Mouse (Mus musculus): ENCODE data around the gene Rapgef5. TPM values are rescaled to one million over a fixed set of nuclear protein-coding genes. Genes with fewer than 3 reads are reported as not detected.

Rapgef5 gene
- polyA plus RNA-seq, 1 experiment from 2014 or later, result 10.4 TPM

DNA sequence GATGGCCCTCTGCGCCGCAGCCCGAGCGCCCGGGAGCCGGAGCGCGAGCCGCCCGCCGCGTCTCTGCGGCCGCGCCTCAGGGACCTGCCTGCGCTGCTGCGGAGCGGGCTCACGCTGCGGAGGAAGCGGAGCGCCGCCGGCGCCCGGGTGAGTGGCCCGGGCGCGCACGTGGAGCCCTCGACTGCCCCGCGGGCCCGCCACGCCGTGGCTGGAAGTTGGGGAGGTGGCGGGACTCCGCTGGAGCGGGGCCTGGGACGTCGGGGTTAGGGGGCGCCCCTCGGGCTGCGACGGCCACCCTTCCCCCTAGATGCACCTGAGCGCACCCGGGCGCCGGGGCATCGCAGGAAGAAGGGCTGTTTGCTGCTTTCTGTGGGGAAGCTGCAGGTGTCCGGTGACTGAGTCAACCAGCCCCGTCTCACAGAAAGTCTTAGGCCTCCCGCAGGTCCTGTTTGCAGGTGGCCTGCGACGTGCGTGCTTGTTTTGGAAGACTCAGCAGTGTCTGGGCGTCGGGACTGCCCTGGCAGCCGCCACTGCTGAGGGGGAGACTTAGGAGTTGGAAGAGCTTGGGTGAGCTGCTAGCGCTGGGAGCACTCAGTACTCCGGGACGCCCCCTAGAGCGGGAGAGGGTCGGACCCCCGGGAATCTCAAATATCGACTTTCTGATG, 17.9 kb downstream of the Rapgef5 start:
- Histone ChIP-seq H3K9me3 (no peaks in the 10 kb centered on the region), H3K9ac (peak overlapping the region; percentile 41), H3K4me2 (peak overlapping the region; percentile 94), H3K4me3 (replicated peaks) (peak overlapping the region; percentile 70), H3K27ac (peak overlapping the region; percentile 78), H3K36me3 (no peaks in the 10 kb centered on the region), H3K27me3 (replicated peaks) (peaks cover 25% of the 10 kb centered on the region), H3K4me1 (no peaks in the 10 kb centered on the region; the same call in 1 of the 2 replicates)
- under 1% methylated on average over 57 of the region's 66 CpGs for whole genome bisulfite sequencing
- peak; percentile 76 for ATAC-seq (ENCODE audit: insufficient read depth, low FRiP score, low read depth)

DNA sequence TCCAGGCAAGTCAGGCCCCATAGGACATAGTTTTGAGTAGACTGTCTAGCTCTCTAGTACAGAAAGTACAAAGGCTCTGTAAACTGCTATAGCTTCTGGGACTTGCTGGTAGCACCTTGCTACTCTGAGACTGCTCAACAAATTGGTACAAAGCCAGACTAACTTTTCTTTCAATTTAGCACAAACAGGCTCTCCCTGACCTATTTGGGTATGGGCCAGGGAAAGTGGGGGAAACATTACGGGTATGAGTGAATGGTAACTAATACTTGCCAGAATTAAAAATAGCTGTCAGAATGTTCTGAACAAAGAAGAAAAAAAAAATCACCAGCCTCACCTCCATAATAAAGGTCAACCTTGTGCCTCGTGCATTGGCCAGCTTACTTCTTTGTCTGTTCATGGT, 24.1 kb downstream of the Rapgef5 start:
- Histone ChIP-seq H3K27me3 (replicated peaks) (0 out of 2 replicates have a peak, but pooled peaks cover 3% of the 10 kb centered on the region), H3K4me3 (replicated peaks) (no peak overlapping the region), H3K36me3 (no peaks in the 10 kb centered on the region), H3K4me2 (no peak overlapping the region), H3K9me3 (no peaks in the 10 kb centered on the region), H3K27ac (no peak overlapping the region), H3K4me1 (no peaks in the 10 kb centered on the region; the same call in 1 of the 2 replicates), H3K9ac (no peak overlapping the region)
- WGBS, result 47% methylated on average over 2 of the region's 2 CpGs
- ATAC-seq (ENCODE audit: insufficient read depth, low FRiP score, low read depth), result no peak

DNA sequence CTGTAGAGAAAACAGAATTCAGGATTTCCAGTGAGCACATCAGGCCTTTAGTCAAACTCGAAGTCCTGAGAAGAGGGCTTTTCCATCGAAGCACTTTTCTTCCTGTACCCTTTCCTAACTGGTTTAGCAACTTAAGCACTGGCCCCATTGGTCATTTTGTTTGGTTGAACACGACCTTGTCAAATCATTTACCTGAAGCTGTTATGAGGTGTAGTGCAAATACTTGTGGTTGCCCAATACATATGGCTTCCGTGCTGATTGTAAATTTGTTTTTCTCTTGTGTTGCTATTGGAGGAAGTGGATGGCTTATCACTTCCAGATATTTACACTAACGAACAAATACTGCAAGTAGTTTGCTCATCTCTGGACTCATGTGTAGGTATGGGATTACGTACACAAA, 29.0 kb downstream of the Rapgef5 start:
- 60% methylated on average over 6 of the region's 6 CpGs for WGBS
- H3K27me3 ChIP-seq (replicated peaks), result no peaks in the 10 kb centered on the region
- H3K27ac ChIP-seq, result peak overlapping the region; percentile 61; the same call in 1 of the 2 replicates
- peak; percentile 91 for ATAC-seq (ENCODE audit: insufficient read depth, low FRiP score, low read depth)
- no peak overlapping the region for H3K9ac ChIP-seq
- H3K36me3 ChIP-seq, result no peaks in the 10 kb centered on the region
- no peak overlapping the region for H3K4me3 ChIP-seq (replicated peaks)
- no peaks in the 10 kb centered on the region for H3K9me3 ChIP-seq
- H3K4me2 ChIP-seq, result peak overlapping the region; percentile 6; the same call in 1 of the 2 replicates
- no peaks in the 10 kb centered on the region for H3K4me1 ChIP-seq

DNA sequence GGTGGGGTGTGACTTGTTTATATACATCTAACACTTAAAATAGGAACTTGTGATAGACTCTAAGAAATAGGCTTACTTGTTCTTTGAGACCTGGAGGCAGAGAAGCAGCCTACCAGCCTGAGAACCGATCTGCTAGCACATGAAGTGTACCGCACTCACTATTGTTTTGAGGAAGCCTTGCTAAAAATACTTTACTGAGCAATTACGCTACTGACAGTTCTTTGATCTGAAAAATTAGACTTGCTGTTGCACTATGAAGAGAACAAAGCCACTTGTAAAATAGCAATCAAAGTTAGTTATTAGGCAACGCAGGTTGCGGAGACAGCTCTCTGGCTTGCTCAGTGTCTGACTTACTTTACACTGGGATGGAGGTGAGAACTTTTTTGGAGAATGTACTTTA, 37.1 kb downstream of the Rapgef5 start:
- ATAC-seq (ENCODE audit: insufficient read depth, low FRiP score, low read depth), result no peak
- Histone ChIP-seq H3K9me3 (no peaks in the 10 kb centered on the region), H3K4me1 (no peaks in the 10 kb centered on the region), H3K4me3 (replicated peaks) (no peak overlapping the region), H3K27me3 (replicated peaks) (no peaks in the 10 kb centered on the region), H3K27ac (no peak overlapping the region), H3K9ac (no peak overlapping the region), H3K4me2 (no peak overlapping the region), H3K36me3 (no peaks in the 10 kb centered on the region)
- WGBS, result 86% methylated on average over 5 of the region's 5 CpGs

DNA sequence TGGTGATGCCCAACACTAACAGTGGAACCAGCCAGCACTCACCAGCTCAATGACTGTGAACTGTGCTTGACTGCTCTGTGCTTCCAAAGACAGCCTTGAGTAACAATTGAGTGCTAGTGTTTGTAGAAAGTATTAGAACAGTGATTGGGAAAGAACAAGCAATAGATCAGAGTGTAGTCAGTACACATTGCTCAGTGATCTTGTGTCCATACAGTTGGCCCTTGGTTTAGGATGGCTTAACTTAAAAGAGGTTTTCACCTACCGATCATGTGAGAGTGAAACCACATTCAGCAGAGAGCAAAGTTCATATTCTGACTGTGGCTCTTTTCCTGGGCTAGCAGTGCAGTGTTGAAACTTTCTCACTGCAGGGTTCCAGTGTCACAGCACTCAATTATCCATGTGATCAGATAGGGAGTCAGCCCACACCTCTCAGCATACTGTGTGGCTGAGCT, 38.4 kb downstream of the Rapgef5 start:
- Histone ChIP-seq H3K9ac (no peak overlapping the region), H3K4me3 (replicated peaks) (no peak overlapping the region), H3K9me3 (no peaks in the 10 kb centered on the region), H3K4me2 (no peak overlapping the region), H3K27ac (no peak overlapping the region), H3K36me3 (no peaks in the 10 kb centered on the region), H3K4me1 (no peaks in the 10 kb centered on the region), H3K27me3 (replicated peaks) (no peaks in the 10 kb centered on the region)
- 79% methylated on average over 1 of the region's 1 CpGs for whole genome bisulfite sequencing
- ATAC-seq (ENCODE audit: insufficient read depth, low FRiP score, low read depth), result peak; percentile 47; the same call in 1 of the 2 replicates

DNA sequence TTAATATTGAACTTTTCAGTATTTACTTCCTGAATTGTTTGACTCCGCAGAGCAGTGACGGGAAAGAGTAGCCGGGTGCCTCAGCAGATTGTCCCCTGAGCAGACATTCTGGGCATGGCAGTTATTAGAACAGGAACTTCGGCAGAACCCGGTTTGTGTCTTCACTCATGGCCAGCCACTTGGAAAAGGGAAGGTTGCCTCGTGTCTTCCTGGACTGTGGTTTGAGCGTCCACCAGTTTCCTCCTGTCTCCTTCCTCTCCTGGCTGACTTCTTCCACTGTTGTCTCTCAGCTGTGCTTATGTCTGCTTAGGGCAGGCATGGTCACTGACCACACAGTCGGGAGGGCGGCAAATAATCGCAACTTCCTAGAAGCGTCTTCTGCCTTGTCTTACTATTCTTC, 44.2 kb downstream of the Rapgef5 start:
- no peak overlapping the region for H3K4me2 ChIP-seq
- no peaks in the 10 kb centered on the region for H3K27me3 ChIP-seq (replicated peaks)
- no peak overlapping the region for H3K9ac ChIP-seq
- peak overlapping the region; percentile 40; the same call in 1 of the 2 replicates for H3K27ac ChIP-seq
- no peaks in the 10 kb centered on the region for H3K9me3 ChIP-seq
- peak; percentile 22; the same call in 1 of the 2 replicates for ATAC-seq (ENCODE audit: insufficient read depth, low FRiP score, low read depth)
- H3K4me1 ChIP-seq, result no peaks in the 10 kb centered on the region
- WGBS, result 67% methylated on average over 11 of the region's 11 CpGs
- no peaks in the 10 kb centered on the region for H3K36me3 ChIP-seq
- no peak overlapping the region for H3K4me3 ChIP-seq (replicated peaks)

DNA sequence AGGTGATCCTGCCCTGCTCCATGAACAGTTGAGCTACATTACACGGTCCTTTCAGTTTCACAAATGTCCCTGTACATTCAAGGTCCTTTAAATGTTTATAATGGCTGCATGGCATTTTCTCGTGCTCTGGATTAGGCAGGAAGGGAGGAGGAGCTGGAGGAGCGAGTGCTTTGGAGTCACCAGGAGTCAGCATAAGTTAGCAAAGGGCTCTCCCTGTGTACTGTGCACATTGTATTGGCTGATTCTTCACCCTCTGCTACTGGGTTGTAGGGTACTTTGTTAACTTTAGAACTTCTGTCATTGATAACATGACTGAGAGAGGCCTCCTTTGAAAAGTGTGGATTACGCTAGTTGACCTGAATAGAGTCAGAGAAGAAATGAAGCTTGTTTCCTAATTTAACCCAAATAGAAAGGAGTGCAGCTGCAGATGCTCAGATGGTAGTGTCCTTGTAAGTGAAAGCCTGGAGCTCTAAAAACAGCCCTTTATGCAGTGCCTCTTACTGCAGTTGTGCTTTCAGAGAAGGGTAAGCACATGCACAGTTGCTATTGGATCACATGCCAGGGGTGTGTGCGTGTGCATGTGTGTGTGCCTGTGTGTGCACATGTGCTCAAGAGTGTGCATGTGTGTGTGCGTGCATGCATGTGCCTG, 45.3 kb downstream of the Rapgef5 start:
- Histone ChIP-seq H3K27me3 (replicated peaks) (no peaks in the 10 kb centered on the region), H3K9ac (no peak overlapping the region), H3K27ac (no peak overlapping the region), H3K9me3 (no peaks in the 10 kb centered on the region), H3K4me2 (no peak overlapping the region), H3K4me1 (no peaks in the 10 kb centered on the region), H3K4me3 (replicated peaks) (no peak overlapping the region), H3K36me3 (no peaks in the 10 kb centered on the region)
- 66% methylated on average over 6 of the region's 6 CpGs for WGBS
- no peak for ATAC-seq (ENCODE audit: insufficient read depth, low FRiP score, low read depth)

DNA sequence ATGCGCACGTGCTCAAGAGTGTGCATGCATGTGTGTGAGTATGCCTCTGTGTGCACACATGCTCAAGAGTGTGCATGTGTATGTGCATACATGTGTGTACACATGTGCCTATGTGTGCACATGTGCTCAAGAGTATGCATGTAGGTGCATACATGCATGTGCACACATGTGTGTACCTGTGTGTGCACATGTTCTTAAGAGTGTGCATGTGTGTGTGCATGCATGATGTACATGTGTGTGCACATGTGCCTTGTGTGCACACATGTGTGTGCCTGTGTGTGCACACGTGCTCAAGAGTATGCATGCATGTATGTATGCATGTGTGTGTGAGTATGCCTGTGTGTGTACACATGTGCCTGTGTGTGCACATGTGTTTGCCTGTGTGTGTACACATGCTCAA, 45.8 kb downstream of the Rapgef5 start:
- H3K4me2 ChIP-seq, result no peak overlapping the region
- no peaks in the 10 kb centered on the region for H3K27me3 ChIP-seq (replicated peaks)
- no peaks in the 10 kb centered on the region for H3K9me3 ChIP-seq
- 92% methylated on average over 3 of the region's 3 CpGs for WGBS
- H3K36me3 ChIP-seq, result no peaks in the 10 kb centered on the region
- no peaks in the 10 kb centered on the region for H3K4me1 ChIP-seq
- ATAC-seq (ENCODE audit: insufficient read depth, low FRiP score, low read depth), result no peak
- H3K4me3 ChIP-seq (replicated peaks), result no peak overlapping the region
- no peak overlapping the region for H3K27ac ChIP-seq
- no peak overlapping the region for H3K9ac ChIP-seq

DNA sequence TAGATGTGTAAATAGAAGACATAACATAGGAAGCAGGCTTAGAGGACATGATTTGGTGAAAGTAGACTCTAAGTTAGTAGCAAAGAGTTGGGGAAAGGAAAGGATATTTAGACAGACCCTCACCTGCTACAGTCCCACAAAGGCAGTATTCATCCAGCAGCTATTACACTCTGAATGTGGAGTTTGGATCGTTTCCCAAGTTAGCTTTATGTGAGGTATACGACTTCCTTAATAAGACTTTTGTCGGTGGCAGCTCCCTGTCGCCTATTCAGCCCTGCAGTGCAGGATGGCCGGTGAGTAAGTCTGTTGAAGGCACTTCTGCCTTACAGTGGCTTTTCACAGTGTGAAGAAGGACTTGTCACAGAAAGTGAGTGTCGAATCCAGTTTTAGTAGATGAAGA, 47.6 kb downstream of the Rapgef5 start:
- WGBS, result 65% methylated on average over 6 of the region's 6 CpGs

DNA sequence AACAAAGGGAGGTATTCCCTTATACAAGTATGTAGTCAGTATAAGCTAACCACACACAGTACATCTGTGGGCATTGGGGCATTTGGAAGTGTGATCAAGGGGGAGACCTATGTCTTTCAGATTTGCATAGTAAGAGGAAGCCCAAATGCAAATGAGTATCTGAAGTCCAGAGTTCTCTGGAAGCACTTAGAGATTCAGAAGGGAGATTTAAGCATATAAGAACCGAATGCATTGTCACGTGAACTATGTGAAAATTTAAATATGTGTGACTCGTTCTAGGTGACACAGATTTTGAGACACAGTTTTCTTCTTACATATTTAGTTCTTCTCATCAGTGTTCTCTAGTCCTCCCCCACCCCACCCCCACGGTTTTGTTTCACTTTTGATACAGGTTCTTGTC, 50.0 kb downstream of the Rapgef5 start:
- no peak overlapping the region for H3K9ac ChIP-seq
- ATAC-seq (ENCODE audit: insufficient read depth, low FRiP score, low read depth), result no peak
- H3K27ac ChIP-seq, result no peak overlapping the region
- H3K4me1 ChIP-seq, result no peaks in the 10 kb centered on the region
- no peaks in the 10 kb centered on the region for H3K27me3 ChIP-seq (replicated peaks)
- WGBS, result 84% methylated on average over 4 of the region's 4 CpGs
- no peak overlapping the region for H3K4me3 ChIP-seq (replicated peaks)
- no peaks in the 10 kb centered on the region for H3K9me3 ChIP-seq
- H3K36me3 ChIP-seq, result no peaks in the 10 kb centered on the region
- no peak overlapping the region for H3K4me2 ChIP-seq

More for the DNA sequence above, 47.6 kb downstream of the Rapgef5 start:
- no peaks in the 10 kb centered on the region for H3K9me3 ChIP-seq
- ATAC-seq (ENCODE audit: insufficient read depth, low FRiP score, low read depth), result no peak
- no peaks in the 10 kb centered on the region for H3K27me3 ChIP-seq (replicated peaks)
- H3K36me3 ChIP-seq, result no peaks in the 10 kb centered on the region
- H3K4me1 ChIP-seq, result no peaks in the 10 kb centered on the region
- H3K9ac ChIP-seq, result no peak overlapping the region
- H3K4me3 ChIP-seq (replicated peaks), result no peak overlapping the region
- H3K4me2 ChIP-seq, result no peak overlapping the region
- H3K27ac ChIP-seq, result no peak overlapping the region

DNA sequence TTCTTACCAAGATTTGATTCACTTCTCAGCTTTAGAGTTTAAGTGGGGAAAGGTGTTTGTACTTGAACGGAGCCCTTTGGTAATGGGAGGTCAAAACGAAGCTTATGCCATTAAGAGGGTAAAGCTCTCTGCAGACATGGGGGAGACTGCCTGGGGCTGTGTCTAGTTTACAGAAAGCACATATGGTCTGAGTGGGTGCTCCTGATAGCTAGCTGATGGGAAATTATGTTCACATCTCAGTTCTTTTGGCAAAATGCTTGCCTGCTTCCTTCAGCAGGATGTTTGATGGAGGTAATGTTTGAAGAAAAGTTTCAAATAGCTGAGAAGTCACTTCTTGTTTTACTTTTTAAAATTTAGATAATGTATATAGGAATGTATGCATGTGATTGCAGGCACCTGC, 53.4 kb downstream of the Rapgef5 start:
- Histone ChIP-seq H3K9ac (no peak overlapping the region), H3K9me3 (no peaks in the 10 kb centered on the region), H3K36me3 (no peaks in the 10 kb centered on the region), H3K27me3 (replicated peaks) (no peaks in the 10 kb centered on the region), H3K4me3 (replicated peaks) (no peak overlapping the region), H3K4me2 (no peak overlapping the region), H3K4me1 (no peaks in the 10 kb centered on the region), H3K27ac (no peak overlapping the region)
- 38% methylated on average over 2 of the region's 2 CpGs for WGBS
- ATAC-seq (ENCODE audit: insufficient read depth, low FRiP score, low read depth), result no peak

DNA sequence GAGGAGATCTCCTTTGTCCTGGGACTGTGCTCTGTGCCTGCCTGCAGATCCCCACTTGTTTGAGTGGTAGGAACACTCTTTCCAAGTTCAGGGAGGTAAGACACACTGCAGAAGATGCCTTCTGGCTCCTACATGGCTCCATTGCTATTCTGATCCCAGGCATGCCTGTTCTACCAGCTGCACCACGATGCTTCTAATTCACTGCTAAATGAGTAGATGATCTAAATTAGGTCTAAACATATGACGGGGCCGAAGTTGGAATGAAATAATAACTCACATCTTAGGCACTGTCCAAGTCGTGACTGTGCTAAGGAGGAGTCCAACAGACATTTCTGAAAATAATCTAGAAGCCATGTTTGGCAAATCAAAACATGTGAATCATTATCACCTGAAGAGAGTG, 68.0 kb downstream of the Rapgef5 start:
- no peak overlapping the region for H3K9ac ChIP-seq
- 81% methylated on average over 4 of the region's 4 CpGs for WGBS
- no peak overlapping the region for H3K27ac ChIP-seq
- H3K9me3 ChIP-seq, result no peaks in the 10 kb centered on the region
- ATAC-seq (ENCODE audit: insufficient read depth, low FRiP score, low read depth), result no peak
- no peak overlapping the region for H3K4me2 ChIP-seq
- H3K36me3 ChIP-seq, result no peaks in the 10 kb centered on the region
- no peaks in the 10 kb centered on the region for H3K4me1 ChIP-seq
- no peak overlapping the region for H3K4me3 ChIP-seq (replicated peaks)
- no peaks in the 10 kb centered on the region for H3K27me3 ChIP-seq (replicated peaks)

Measured in stomach, embryonic 15.5 days (tissue).